Mouse (Mus musculus): ENCODE results near the gene Csgalnact2.

DNA sequence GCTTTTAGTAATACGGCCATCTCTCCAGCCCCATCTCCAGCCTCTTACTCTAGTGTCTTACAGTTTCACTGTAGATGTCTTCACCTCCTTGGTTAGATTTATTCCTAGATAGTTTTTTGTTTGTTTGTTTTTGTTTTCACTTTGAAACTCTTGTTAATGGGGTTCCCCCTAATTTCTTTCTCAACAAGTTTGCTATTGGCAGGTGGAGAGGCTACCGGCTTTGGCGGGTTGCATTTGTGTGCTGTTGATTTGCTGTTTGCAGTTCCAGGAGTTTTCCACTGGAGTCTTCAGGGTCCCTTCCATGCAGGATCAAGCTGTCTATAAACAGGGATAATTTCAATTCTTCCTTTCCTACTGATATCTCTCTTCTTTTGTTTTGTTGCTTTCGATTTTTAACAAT, 77.7 kb downstream of the Csgalnact2 start:
- TF ChIP-seq POLR2A (IDR thresholded peaks at IDR 0.05; ENCODE audit: control insufficient read depth, low read depth, low read length), result no peak
- TF ChIP-seq CTCF (IDR thresholded peaks at IDR 0.05; ENCODE audit: control insufficient read depth, insufficient read depth, insufficient replicate concordance, low read depth, low read length), result no peak
